Mouse (Mus musculus) right cerebral cortex, adult 2 months (tissue): ENCODE results near the gene Cdc20b.
"Not testable (repeated sequence)": the region's sequence is repeated elsewhere in the genome, so short reads cannot be mapped to it uniquely, and the experiment has no call there.

Source experiments
- DNase-seq, 2 experiments: peaks; one replicate each; pipeline ENCODE4 v3.0.0; 2021 to 2022; ENCODE audit warnings: low spot score in 2 of 2

The Cdc20b gene

GRCm38 (mm10) chr13:113034950-113035421 is at the start of gene Cdc20b:
Gene Cdc20b (plus strand): TSS chr13:113035111.
- peak; percentile 23 to 26 for DNase-seq

GRCm38 (mm10) chr13:112985605-112986450 is 49.1 kb upstream of the Cdc20b start:
- DNase-seq: no peak

GRCm38 (mm10) chr13:112986451-112986950 is 48.4 kb upstream of the Cdc20b start:
- no peak for DNase-seq

GRCm38 (mm10) chr13:112987532-112987943 is 47.4 kb upstream of the Cdc20b start, which contains the start of gene Ccno:
Gene Ccno (plus strand): TSS chr13:112987802.
- DNase-seq: peak; percentile 91 to 92

GRCm38 (mm10) chr13:112987991-112988390 is 46.9 kb upstream of the Cdc20b start:
- peak in 1 of 2 experiments; percentile 37 for DNase-seq

GRCm38 (mm10) chr13:112988866-112989265 is 46.0 kb upstream of the Cdc20b start:
- no peak for DNase-seq

- DNase-seq: no peak
Measured at GRCm38 (mm10) chr13:112989541-112989940, 45.4 kb upstream of the Cdc20b start.

- no peak for DNase-seq
Measured at GRCm38 (mm10) chr13:112990346-112990745, 44.6 kb upstream of the Cdc20b start.

- no peak for DNase-seq
Measured at GRCm38 (mm10) chr13:112993531-112994152, 41.3 kb upstream of the Cdc20b start, which contains the start of gene Mcidas. Gene Mcidas (plus strand): TSS chr13:112993845.

- peak; percentile 47 to 64 for DNase-seq
Measured at GRCm38 (mm10) chr13:112994191-112994590, 40.7 kb upstream of the Cdc20b start.

GRCm38 (mm10) chr13:112996407-112996806 is 38.5 kb upstream of the Cdc20b start:
- DNase-seq: no peak

GRCm38 (mm10) chr13:112997369-112997768 is 37.5 kb upstream of the Cdc20b start:
- no peak for DNase-seq

- DNase-seq: peak; percentile 53 to 67
Measured at GRCm38 (mm10) chr13:112998427-112999201, 36.3 kb upstream of the Cdc20b start.

- no peak for DNase-seq
Measured at GRCm38 (mm10) chr13:113000090-113000489, 34.8 kb upstream of the Cdc20b start.

GRCm38 (mm10) chr13:113000576-113001318 is 34.2 kb upstream of the Cdc20b start:
- DNase-seq: no peak

GRCm38 (mm10) chr13:113012683-113013082 is 22.2 kb upstream of the Cdc20b start:
- DNase-seq: no peak

GRCm38 (mm10) chr13:113013174-113013953 is 21.5 kb upstream of the Cdc20b start:
- DNase-seq: not testable (repeated sequence)

GRCm38 (mm10) chr13:113021521-113021920 is 13.4 kb upstream of the Cdc20b start:
- DNase-seq: no peak

GRCm38 (mm10) chr13:113022467-113022866 is 12.4 kb upstream of the Cdc20b start:
- DNase-seq: no peak
